Mouse (Mus musculus) myocyte (in vitro differentiated cells): ENCODE results near the gene Ahnak.

Source experiments
- MAX ChIP-seq: IDR thresholded peaks from one replicate; pipeline ENCODE4 v1.6.1; 2011; ENCODE audit warnings: low read depth, mild to moderate bottlenecking, control low read depth
- MYOD1 ChIP-seq, 3 experiments: IDR thresholded peaks; one replicate each; pipeline ENCODE4 v1.6.1; 2011; ENCODE audit warnings: control low read depth in 2 of 3, low read depth in 2 of 3, mild to moderate bottlenecking in 2 of 3, moderate library complexity in 1 of 3; ENCODE audit not compliant: insufficient read length in 2 of 3, control insufficient read depth in 1 of 3
- POLR2A ChIP-seq: IDR thresholded peaks from one replicate; pipeline ENCODE4 v1.6.1; 2011; ENCODE audit warnings: low read depth, mild to moderate bottlenecking, control low read depth, moderate library complexity; ENCODE audit not compliant: insufficient read length
- POLR2AphosphoS2 ChIP-seq: IDR thresholded peaks from one replicate; pipeline ENCODE4 v1.6.1; 2011; ENCODE audit warnings: low read depth, control low read depth; ENCODE audit not compliant: insufficient read length
- TCF3 ChIP-seq: IDR thresholded peaks from one replicate; pipeline ENCODE4 v1.6.1; 2011; ENCODE audit warnings: low read depth, control low read depth; ENCODE audit not compliant: insufficient read length
- USF1 ChIP-seq: IDR thresholded peaks from one replicate; pipeline ENCODE4 v1.6.1; 2011; ENCODE audit warnings: low read depth, mild to moderate bottlenecking, control low read depth, moderate library complexity

DNA sequence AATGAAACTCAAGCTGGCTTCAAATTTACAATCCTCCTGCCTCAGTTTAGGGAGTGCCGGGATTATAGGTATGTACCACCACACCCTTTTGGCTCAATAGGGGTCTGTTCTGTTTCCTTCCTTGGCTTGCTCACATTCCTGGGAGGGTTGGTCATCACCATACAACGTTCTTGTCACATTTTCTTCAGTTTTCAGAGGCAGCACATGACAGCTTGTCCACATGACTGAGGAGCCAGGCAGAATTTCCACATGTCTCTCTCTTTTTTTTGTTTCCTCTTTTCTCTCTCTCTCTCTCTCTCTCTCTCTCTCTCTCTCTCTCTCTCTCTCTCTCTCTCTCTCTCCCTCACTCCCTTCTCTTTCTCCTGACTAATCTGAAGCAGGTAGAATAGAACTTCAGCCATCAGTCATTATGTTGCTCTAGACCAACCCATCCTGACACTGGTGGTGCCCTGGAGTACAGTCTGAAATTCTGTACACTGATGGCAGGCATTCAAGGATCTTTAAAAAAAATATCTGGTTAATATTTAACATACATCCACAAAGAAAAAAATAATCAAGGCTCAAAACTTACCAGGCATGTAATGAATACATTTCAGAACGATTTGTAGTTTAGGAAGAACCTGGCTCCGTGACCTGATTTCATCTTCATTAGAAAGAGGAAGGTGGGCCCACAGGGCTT, 88.0 kb downstream of the Ahnak start:
- TF ChIP-seq MAX, result no peak
- no peak for TF ChIP-seq MYOD1 (IDR thresholded peaks at IDR 0.05; ENCODE audit: control insufficient read depth in 1 of 3, insufficient read length in 2 of 3, low read depth in 2 of 3)
- TF ChIP-seq POLR2A, result no peak
- TF ChIP-seq USF1, result peak; percentile 72
- TF ChIP-seq TCF3, result no peak
- TF ChIP-seq POLR2AphosphoS2, result no peak
